ENCODE assay signal across 9 mouse cellular contexts in genomic region chr2:116812869-116813558, GRCm38 (mm10).
A peak's percentile ranks its signal among the peaks of the same experiment; 100 is the strongest.
DNase-seq lines count a peak whose midpoint lies in the region; ATAC-seq and TF ChIP-seq lines count a peak whose summit lies in the region.
"Had no signal": no experiment of that assay in that cellular context is flagged by ENCODE, and none has a peak within 500 bp of the region (broad histone marks: within the 10 kb centered on the region; RNA-seq: fewer than 3 reads in every experiment).

No protein-coding gene starts in this region.

- TF ChIP-seq CTCF in left cerebral cortex, adult 2 months (IDR thresholded peaks at IDR 0.05) = no peak

- WGBS in neural tube, embryonic 15.5 days = 36% methylated on average over 13 of the region's 13 CpGs
- WGBS in stomach, embryonic 16.5 days = 21% methylated on average over 13 of the region's 13 CpGs

- intact Hi-C loops in left cerebral cortex, adult 2 months (cut with DNase I) = no loop called here

- no peak overlapping the region for H3K9ac ChIP-seq in neural tube, embryonic 15.5 days (replicated peaks)
- no peak overlapping the region for H3K9ac ChIP-seq in stomach, embryonic 16.5 days (ENCODE audit: low read length)
- H3K9ac ChIP-seq: lung, embryonic 15.5 days had no signal

- H3K4me3 ChIP-seq in neural tube, embryonic 15.5 days (replicated peaks) = no peak overlapping the region
- H3K4me3 ChIP-seq in stomach, embryonic 16.5 days (replicated peaks; ENCODE audit: low read length) = no peak overlapping the region
- H3K4me3 ChIP-seq in left cerebral cortex, adult 2 months = no peak overlapping the region
- H3K4me3 ChIP-seq: lung, embryonic 15.5 days had no signal

- peak; percentile 49 for DNase-seq in cerebellum, postnatal 14 days
- no peak for DNase-seq in cerebellum, adult 9-11 months
- no peak for DNase-seq in neural tube, embryonic 10.5 days (ENCODE audit: extremely low spot score, low spot score)
- peak; percentile 56 to 66 for DNase-seq in kidney, postnatal 4 days
- no peak for DNase-seq in left cerebral cortex, adult 2 months (ENCODE audit: extremely low spot score in 1 of 2, low spot score in 2 of 2)

- no peak for ATAC-seq in neural tube, embryonic 15.5 days (ENCODE audit: low FRiP score)
- no peak for ATAC-seq in stomach, embryonic 16.5 days (ENCODE audit: insufficient read depth, low FRiP score)
- no peak for ATAC-seq in erythroblast, adult 5-6 weeks (replicated peaks; ENCODE audit: low FRiP score, poor library complexity, severe bottlenecking)

- no peaks in the 10 kb centered on the region for H3K9me3 ChIP-seq in neural tube, embryonic 15.5 days (replicated peaks)
- no peaks in the 10 kb centered on the region for H3K9me3 ChIP-seq in stomach, embryonic 16.5 days (replicated peaks; ENCODE audit: control insufficient read depth, low read length)
- H3K9me3 ChIP-seq: lung, embryonic 15.5 days had no signal

- no peak overlapping the region for H3K27ac ChIP-seq in neural tube, embryonic 15.5 days (replicated peaks)
- no peak overlapping the region for H3K27ac ChIP-seq in stomach, embryonic 16.5 days (ENCODE audit: low read length)
- no peak overlapping the region for H3K27ac ChIP-seq in left cerebral cortex, adult 2 months
- H3K27ac ChIP-seq: lung, embryonic 15.5 days had no signal

- 0 out of 2 replicates have a peak overlapping the region, but pooled peaks have one; percentile 7 for H3K4me2 ChIP-seq in neural tube, embryonic 15.5 days
- peak overlapping the region; percentile 28 for H3K4me2 ChIP-seq in stomach, embryonic 16.5 days (ENCODE audit: low read depth, low read length)
- H3K4me2 ChIP-seq: lung, embryonic 15.5 days had no signal

- no peaks in the 10 kb centered on the region for H3K36me3 ChIP-seq in neural tube, embryonic 15.5 days
- H3K36me3 ChIP-seq in stomach, embryonic 16.5 days (ENCODE audit: control insufficient read depth, insufficient read depth, low read length) = no peaks in the 10 kb centered on the region
- H3K36me3 ChIP-seq: lung, embryonic 15.5 days had no signal

- H3K4me1 ChIP-seq in neural tube, embryonic 15.5 days = peaks cover 8% of the 10 kb centered on the region
- H3K4me1 ChIP-seq in stomach, embryonic 16.5 days (ENCODE audit: control insufficient read depth, insufficient read depth, low read length) = peaks cover 5% of the 10 kb centered on the region

- no peaks in the 10 kb centered on the region for H3K27me3 ChIP-seq in neural tube, embryonic 15.5 days (replicated peaks)
- no peaks in the 10 kb centered on the region for H3K27me3 ChIP-seq in stomach, embryonic 16.5 days (ENCODE audit: control insufficient read depth, insufficient read depth, low read length)
- H3K27me3 ChIP-seq: lung, embryonic 15.5 days had no signal

Comparison
In these comparisons a context has a peak if more than half of its experiments do, and no peak if none do; other contexts are left out.
1. DNase-seq: peak in cerebellum, postnatal 14 days (2 of 2) and kidney, postnatal 4 days (2 of 2); none in cerebellum, adult 9-11 months (single experiment), neural tube, embryonic 10.5 days (single experiment) and left cerebral cortex, adult 2 months (0 of 2).